Mouse (Mus musculus) liver, adult 2 months (tissue): ENCODE data around the gene Hist1h2bj. TPM values are rescaled to one million over a fixed set of nuclear protein-coding genes. Genes with fewer than 3 reads are reported as not detected.

Experiments
- DNase-seq: peaks from one replicate; pipeline ENCODE4 v3.0.0-alpha.2; 2011; ENCODE audit warnings: low read depth, low spot score; ENCODE audit errors: extremely low read depth
- H3K27ac ChIP-seq: fragments of 200-500 bp; replicated peaks from 2 replicates; pipeline ENCODE4 v1.5.1; 2012; ENCODE audit warnings: low read depth, mild to moderate bottlenecking, control low read depth, inconsistent platforms, low read length; ENCODE audit not compliant: insufficient read depth
- H3K27me3 ChIP-seq: fragments of 200-500 bp; 2 replicates; pipeline ENCODE4 v1.6.1; 2012; ENCODE audit warnings: mild to moderate bottlenecking, moderate library complexity, low read length, inconsistent platforms; ENCODE audit not compliant: control insufficient read depth, insufficient read depth
- H3K36me3 ChIP-seq: fragments of 200-500 bp; 2 replicates; pipeline ENCODE4 v1.6.1; 2012; ENCODE audit warnings: low read length, inconsistent platforms; ENCODE audit not compliant: control insufficient read depth, insufficient read depth
- H3K4me1 ChIP-seq: fragments of 200-500 bp; 2 replicates; pipeline ENCODE4 v1.6.1; 2011; ENCODE audit warnings: low read length; ENCODE audit not compliant: control insufficient read depth, insufficient read depth
- H3K4me3 ChIP-seq: fragments of 200-500 bp; 2 replicates; pipeline ENCODE4 v1.5.1; 2011; ENCODE audit warnings: low read depth, mild to moderate bottlenecking, control low read depth, low read length, moderate library complexity; ENCODE audit not compliant: insufficient read depth
- H3K79me2 ChIP-seq: fragments of 200-500 bp; 2 replicates; pipeline ENCODE4 v1.6.1; 2012; ENCODE audit warnings: inconsistent platforms, mild to moderate bottlenecking, low read length, moderate library complexity; ENCODE audit not compliant: control insufficient read depth, insufficient read depth
- H3K9ac ChIP-seq: fragments of 200-500 bp; 2 replicates; pipeline ENCODE4 v1.6.1; 2012; ENCODE audit warnings: low read depth, mild to moderate bottlenecking, control low read depth, inconsistent platforms, low read length
- CTCF ChIP-seq: fragments of 200-500 bp; IDR thresholded peaks from 2 replicates; pipeline ENCODE4 v1.5.1; 2011; ENCODE audit warnings: low read depth, low read length, control low read depth
- POLR2A ChIP-seq: fragments of 200-500 bp; IDR thresholded peaks from 2 replicates; pipeline ENCODE4 v1.6.1; 2011; ENCODE audit warnings: low read length, control low read depth; ENCODE audit not compliant: insufficient read depth; ENCODE audit errors: extremely low read depth
- WGBS: fragments of 180-500 bp; shearing (Covaris S2); methylation state at CpG from one replicate; pipeline ENCODE4 v1.1.7; 2018; 5-methylcytosine and 5-hydroxymethylcytosine counted together
- polyA plus RNA-seq: library from polyadenylated mRNA; depleted of rRNA; stranded (reverse); fragments of >200 nt; gene quantifications from 2 replicates; pipeline ENCODE4 v1.2.3, GENCODE M21; 2012
- total RNA-seq: library from RNA; depleted of rRNA; stranded (reverse); fragments of >200 nt; gene quantifications from 2 replicates; pipeline ENCODE4 v1.2.3, GENCODE M21; 2014

Hist1h2bj gene
- total and polyA plus RNA-seq, 2 experiments, result 10.7 TPM; not detected in 1

DNA sequence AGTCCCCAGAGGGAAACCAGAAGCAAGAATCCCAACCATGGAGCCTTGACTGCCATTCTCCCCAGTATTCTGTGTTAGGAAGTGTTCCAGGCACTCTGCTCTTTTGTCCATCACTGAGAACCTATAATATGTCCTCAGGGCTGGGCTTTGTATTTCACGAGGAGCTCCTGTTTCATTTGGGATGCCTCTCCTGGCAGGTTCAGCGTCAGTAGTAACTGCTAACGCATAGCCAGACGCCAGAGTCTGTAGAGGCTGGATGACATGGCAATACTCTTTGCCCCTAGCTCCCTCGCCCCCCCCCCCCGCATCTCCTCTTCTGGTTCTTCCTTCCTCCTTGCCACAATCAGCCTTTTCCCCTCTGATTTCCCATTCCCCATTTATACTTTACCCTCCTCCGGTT, 33.4 kb upstream of the Hist1h2bj start, which contains the start of gene Prss16:
Gene Prss16 (minus strand): TSS at position 101 of the 400 bp plus-strand sequence.
- Histone ChIP-seq H3K27me3 (peaks cover 20% of the 10 kb centered on the region), H3K36me3 (no peaks in the 10 kb centered on the region), H3K4me3 (no peak within 1 kb of the TSS), H3K4me1 (peaks cover 5% of the 10 kb centered on the region), H3K79me2 (no peaks in the 10 kb centered on the region), H3K27ac (no peak within 1 kb of the TSS), H3K9ac (no peak within 1 kb of the TSS)
- no peak for DNase-seq
- TF ChIP-seq CTCF (no peak), POLR2A (no peak)
- WGBS, result 49% methylated on average over 7 of the region's 7 CpGs

DNA sequence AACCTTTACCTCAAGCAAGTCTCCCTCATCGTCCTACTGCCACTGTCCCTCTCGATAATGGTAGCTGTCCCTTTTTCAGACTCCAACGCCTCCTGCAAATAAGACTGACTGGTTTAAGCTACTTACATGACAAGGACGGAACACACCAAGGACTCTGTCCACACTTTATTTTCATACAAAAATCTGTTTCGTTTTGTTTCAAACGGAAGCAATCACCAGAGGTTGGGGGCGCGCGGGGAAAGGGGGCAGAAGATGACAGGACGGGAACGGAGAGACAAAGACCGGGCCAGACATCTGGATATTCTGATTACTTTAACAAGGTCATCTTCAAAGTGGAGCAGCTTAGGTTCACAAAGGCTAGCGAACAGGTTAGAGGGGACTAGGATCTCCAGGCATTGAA, 29.3 kb upstream of the Hist1h2bj start:
- Histone ChIP-seq H3K27ac (no peak overlapping the region), H3K4me1 (no peaks in the 10 kb centered on the region), H3K36me3 (no peaks in the 10 kb centered on the region), H3K27me3 (peaks cover 2% of the 10 kb centered on the region; the same call in 1 of the 2 replicates), H3K4me3 (no peak overlapping the region), H3K9ac (no peak overlapping the region), H3K79me2 (no peaks in the 10 kb centered on the region)
- 26% methylated on average over 13 of the region's 13 CpGs for WGBS
- TF ChIP-seq CTCF, result no peak
- TF ChIP-seq POLR2A, result no peak
- DNase-seq, result no peak

- DNase-seq, result no peak
- H3K27me3 ChIP-seq, result peaks cover 2% of the 10 kb centered on the region; the same call in 1 of the 2 replicates
- no peaks in the 10 kb centered on the region for H3K36me3 ChIP-seq
- TF ChIP-seq POLR2A, result no peak
- no peak for TF ChIP-seq CTCF
- no peak overlapping the region for H3K9ac ChIP-seq
- 21% methylated on average over 17 of the region's 17 CpGs for WGBS
- H3K27ac ChIP-seq, result no peak overlapping the region
- no peaks in the 10 kb centered on the region for H3K4me1 ChIP-seq
- H3K79me2 ChIP-seq, result no peaks in the 10 kb centered on the region
- H3K4me3 ChIP-seq, result no peak overlapping the region
Observed at GRCm38 (mm10) chr13:22014411-22014845, 28.6 kb upstream of the Hist1h2bj start.

DNA sequence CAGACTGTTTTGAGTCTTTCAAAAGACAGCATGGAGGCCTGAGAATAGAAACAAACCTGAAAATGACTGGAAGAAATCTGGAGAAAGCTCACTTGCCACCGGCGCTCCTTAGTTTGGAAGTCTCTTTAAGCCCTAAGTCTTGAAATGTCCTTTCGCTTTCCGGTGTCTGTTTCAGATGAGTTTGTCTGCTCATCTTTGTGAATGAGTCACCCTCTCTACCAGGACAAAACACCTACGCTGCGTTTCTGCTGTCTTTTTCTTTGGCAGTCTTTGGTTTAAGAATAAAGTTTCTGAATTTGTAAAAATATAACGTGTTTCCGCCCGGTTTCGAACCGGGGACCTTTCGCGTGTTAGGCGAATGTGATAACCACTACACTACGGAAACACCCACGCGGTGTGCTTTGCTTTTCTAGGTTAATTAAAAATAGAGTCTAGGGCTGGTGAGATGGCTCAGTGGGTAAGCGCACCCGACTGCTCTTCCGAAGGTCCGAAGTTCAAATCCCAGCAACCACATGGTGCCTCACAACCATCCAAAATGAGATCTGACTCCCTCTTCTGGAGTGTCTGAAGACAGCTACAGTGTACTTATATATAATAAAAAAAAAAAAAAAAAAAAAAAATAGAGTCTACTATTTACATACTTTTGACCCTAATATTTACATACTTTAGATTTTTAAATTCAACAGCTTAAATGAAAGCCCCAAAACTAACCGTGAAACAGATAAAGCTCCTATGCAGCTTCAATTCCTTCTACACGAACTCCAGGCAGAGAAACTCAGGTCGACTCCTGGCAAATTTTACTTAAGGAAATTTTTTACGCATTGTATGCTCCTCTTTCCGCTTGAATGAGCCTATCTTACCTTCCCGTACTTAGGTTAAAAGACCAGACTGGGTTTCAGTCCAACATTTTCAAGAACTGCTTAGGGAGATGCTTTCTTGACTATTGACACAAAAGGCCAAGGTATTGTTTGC, 27.2 kb upstream of the Hist1h2bj start:
- peak; percentile 80 for DNase-seq
- no peak overlapping the region for H3K4me3 ChIP-seq
- no peak for TF ChIP-seq CTCF
- TF ChIP-seq POLR2A, result no peak
- H3K9ac ChIP-seq, result no peak overlapping the region
- H3K4me1 ChIP-seq, result peaks cover 5% of the 10 kb centered on the region
- H3K27ac ChIP-seq, result no peak overlapping the region
- no peaks in the 10 kb centered on the region for H3K79me2 ChIP-seq
- H3K27me3 ChIP-seq, result peaks cover 2% of the 10 kb centered on the region; the same call in 1 of the 2 replicates
- WGBS, result 16% methylated on average over 27 of the region's 27 CpGs
- H3K36me3 ChIP-seq, result no peaks in the 10 kb centered on the region

- Histone ChIP-seq H3K4me1 (peaks cover 5% of the 10 kb centered on the region), H3K27ac (no peak overlapping the region), H3K79me2 (no peaks in the 10 kb centered on the region), H3K36me3 (no peaks in the 10 kb centered on the region), H3K4me3 (peak overlapping the region; percentile 53), H3K27me3 (no peaks in the 10 kb centered on the region), H3K9ac (peak overlapping the region; percentile 62)
- 6% methylated on average over 44 of the region's 44 CpGs for WGBS
- no peak for DNase-seq
- TF ChIP-seq CTCF (no peak), POLR2A (no peak)
Observed at GRCm38 (mm10) chr13:22019934-22020835, 22.8 kb upstream of the Hist1h2bj start.
